Mouse (Mus musculus): ENCODE results near the gene Map7d3. TPM values are rescaled to one million over a fixed set of nuclear protein-coding genes. Genes with fewer than 3 reads are reported as not detected.
A peak's percentile ranks its signal among the peaks of the same experiment; 100 is the strongest.

Map7d3 gene
- polyA plus RNA-seq, 1 experiment = not detected

DNA sequence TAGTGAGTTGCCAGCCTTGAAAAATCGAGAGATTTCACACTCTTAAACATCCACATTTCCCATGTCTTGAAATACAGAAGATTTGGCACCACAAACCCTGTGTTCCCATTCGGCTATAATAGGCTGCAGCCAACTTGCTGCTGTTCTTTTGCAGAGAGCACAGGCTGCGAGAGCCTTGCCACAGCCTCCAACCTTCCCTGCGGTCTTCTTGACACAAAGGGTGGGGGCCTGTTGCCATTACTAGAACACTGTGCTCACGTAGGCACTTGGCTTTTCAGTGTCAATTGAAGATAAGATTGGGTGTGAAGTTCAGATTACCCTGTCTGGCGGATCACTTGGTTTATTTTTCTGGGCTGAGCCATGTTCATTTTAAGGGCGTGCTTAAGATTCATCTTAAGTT, 65.8 kb downstream of the Map7d3 start:
- no peak for DNase-seq (ENCODE audit: low read depth in 1 of 2, low spot score in 2 of 2)
- no peak overlapping the region for H3K27ac ChIP-seq (ENCODE audit: insufficient read depth, low read length)
- 81% methylated on average over 7 of the region's 7 CpGs for WGBS

DNA sequence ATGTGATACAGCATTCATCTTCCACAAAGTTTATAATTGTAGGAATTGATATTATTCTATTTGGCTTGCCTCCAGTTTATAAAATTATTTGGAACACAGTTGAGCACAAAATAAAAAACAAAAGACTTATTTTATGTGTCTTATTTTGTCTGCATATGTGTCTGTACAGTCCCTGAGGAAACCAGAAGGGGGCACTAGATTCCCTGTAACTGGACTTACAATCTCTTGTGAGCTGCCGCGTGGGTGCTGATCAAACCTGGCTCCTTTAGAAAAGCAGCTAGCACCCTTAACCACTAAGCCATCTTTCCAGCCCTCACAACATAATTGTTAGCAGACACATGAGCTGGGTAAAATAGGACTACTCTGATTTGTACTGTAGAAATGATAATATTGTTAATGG, 66.5 kb downstream of the Map7d3 start:
- 27% methylated on average over 2 of the region's 2 CpGs for WGBS
- no peaks in the 10 kb centered on the region for H3K4me1 ChIP-seq (ENCODE audit: control insufficient read depth, insufficient read depth, insufficient read length)
- H3K27me3 ChIP-seq (ENCODE audit: control insufficient read depth, insufficient read depth, low read length) = no peaks in the 10 kb centered on the region
- H3K36me3 ChIP-seq (ENCODE audit: control insufficient read depth, insufficient read depth, low read length) = no peaks in the 10 kb centered on the region
- no peak overlapping the region for H3K4me3 ChIP-seq (ENCODE audit: extremely low read depth, insufficient read depth, insufficient read length)
- no peak overlapping the region for H3K27ac ChIP-seq (ENCODE audit: insufficient read depth, low read length)
- no peak; the same call in 1 of the 2 replicates for TF ChIP-seq CTCF (IDR thresholded peaks at IDR 0.05; ENCODE audit: extremely low read depth, insufficient read depth, insufficient read length, insufficient replicate concordance)
- peak in 1 of 2 experiments; percentile 2 for DNase-seq (ENCODE audit: low read depth in 1 of 2, low spot score in 2 of 2)

More for the DNA sequence above, 65.8 kb downstream of the Map7d3 start:
- Histone ChIP-seq H3K4me1 (ENCODE audit: control insufficient read depth, insufficient read depth, insufficient read length) (no peaks in the 10 kb centered on the region), H3K36me3 (ENCODE audit: control insufficient read depth, insufficient read depth, low read length) (no peaks in the 10 kb centered on the region), H3K27me3 (ENCODE audit: control insufficient read depth, insufficient read depth, low read length) (no peaks in the 10 kb centered on the region), H3K4me3 (ENCODE audit: extremely low read depth, insufficient read depth, insufficient read length) (no peak overlapping the region)
- TF ChIP-seq POLR2A (IDR thresholded peaks at IDR 0.05; ENCODE audit: low read depth, low read length) (no peak), CTCF (IDR thresholded peaks at IDR 0.05; ENCODE audit: extremely low read depth, insufficient read depth, insufficient read length, insufficient replicate concordance) (no peak)

DNA sequence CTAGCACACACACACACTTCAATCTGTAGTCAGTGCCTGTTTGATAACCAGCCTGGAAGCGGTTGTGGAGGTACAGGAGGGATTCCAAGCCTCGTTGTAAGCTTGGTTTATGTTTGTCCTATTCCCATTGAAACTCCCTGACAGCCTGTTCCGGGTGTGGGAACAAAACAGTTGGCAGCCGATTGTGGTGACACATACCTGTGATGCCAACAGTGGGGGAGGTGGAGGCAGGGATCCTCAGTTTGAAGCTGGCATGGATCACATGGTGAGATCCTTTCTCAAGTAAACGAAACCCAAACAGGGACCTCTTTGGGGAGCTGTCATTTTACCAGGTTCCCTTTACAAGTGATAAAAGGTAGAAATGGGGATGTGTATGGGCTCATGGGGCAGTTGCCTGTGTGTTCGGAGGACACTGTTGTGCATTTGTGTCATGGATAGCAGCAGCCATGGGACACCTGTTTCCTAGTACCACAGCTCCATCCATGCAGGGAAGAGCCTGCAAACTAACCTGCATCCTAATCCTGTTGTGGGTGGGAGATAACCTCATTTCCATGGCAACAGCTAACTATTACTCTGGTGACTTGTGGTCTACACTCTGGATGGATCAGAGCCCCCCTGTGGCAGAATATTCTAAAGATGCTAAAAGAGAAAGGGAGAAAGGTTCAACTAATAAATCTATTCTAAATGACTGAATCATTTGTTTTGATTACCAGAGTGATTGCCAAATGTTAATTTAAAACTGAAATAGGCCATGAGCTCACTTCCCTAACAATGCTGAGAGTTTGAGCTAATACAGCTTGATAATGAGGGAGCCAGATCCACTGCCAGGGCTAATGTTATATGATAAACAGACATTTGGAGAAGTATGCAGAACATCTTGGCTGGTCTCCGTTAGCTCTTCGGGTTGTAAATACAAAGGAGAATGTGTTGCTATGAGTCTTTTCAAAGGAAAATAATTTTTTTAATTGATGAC, 68.5 kb downstream of the Map7d3 start:
- DNase-seq (ENCODE audit: low read depth in 1 of 2, low spot score in 2 of 2) = no peak
- no peaks in the 10 kb centered on the region for H3K4me1 ChIP-seq (ENCODE audit: control insufficient read depth, insufficient read depth, insufficient read length)
- no peaks in the 10 kb centered on the region for H3K36me3 ChIP-seq (ENCODE audit: control insufficient read depth, insufficient read depth, low read length)
- H3K4me3 ChIP-seq (ENCODE audit: extremely low read depth, insufficient read depth, insufficient read length) = no peak overlapping the region
- H3K27me3 ChIP-seq (ENCODE audit: control insufficient read depth, insufficient read depth, low read length) = no peaks in the 10 kb centered on the region
- WGBS = 85% methylated on average over 8 of the region's 8 CpGs
- TF ChIP-seq CTCF (IDR thresholded peaks at IDR 0.05; ENCODE audit: extremely low read depth, insufficient read depth, insufficient read length, insufficient replicate concordance) (no peak), POLR2A (IDR thresholded peaks at IDR 0.05; ENCODE audit: low read depth, low read length) (no peak)
- H3K27ac ChIP-seq (ENCODE audit: insufficient read depth, low read length) = no peak overlapping the region

DNA sequence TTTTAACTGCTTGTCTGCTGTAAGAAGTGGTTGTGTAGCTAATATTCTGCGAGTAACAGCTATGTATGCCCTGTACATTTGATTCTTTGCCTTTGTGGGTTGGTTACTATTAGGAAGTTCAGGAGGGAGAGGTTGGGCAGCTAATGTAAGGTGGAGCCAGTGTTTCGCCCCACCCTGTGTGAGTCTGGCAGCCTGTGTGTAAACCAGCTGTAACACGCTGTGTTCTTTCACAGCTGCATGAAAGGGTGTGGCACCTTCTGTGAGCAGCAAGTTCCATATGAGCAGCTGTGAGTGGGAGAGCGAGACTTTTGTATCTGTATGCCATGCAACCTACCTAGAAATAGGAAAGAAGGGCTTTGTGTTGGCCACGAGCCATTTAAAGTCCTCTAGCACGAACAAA, 70.0 kb downstream of the Map7d3 start:
- TF ChIP-seq CTCF (IDR thresholded peaks at IDR 0.05; ENCODE audit: extremely low read depth, insufficient read depth, insufficient read length, insufficient replicate concordance) = no peak
- TF ChIP-seq POLR2A (IDR thresholded peaks at IDR 0.05; ENCODE audit: low read depth, low read length) = no peak
- Histone ChIP-seq H3K27ac (ENCODE audit: insufficient read depth, low read length) (no peak overlapping the region), H3K36me3 (ENCODE audit: control insufficient read depth, insufficient read depth, low read length) (no peaks in the 10 kb centered on the region), H3K4me3 (ENCODE audit: extremely low read depth, insufficient read depth, insufficient read length) (no peak overlapping the region), H3K4me1 (ENCODE audit: control insufficient read depth, insufficient read depth, insufficient read length) (no peaks in the 10 kb centered on the region), H3K27me3 (ENCODE audit: control insufficient read depth, insufficient read depth, low read length) (no peaks in the 10 kb centered on the region)
- no peak for DNase-seq (ENCODE audit: low read depth in 1 of 2, low spot score in 2 of 2)
- WGBS = 70% methylated on average over 6 of the region's 6 CpGs

DNA sequence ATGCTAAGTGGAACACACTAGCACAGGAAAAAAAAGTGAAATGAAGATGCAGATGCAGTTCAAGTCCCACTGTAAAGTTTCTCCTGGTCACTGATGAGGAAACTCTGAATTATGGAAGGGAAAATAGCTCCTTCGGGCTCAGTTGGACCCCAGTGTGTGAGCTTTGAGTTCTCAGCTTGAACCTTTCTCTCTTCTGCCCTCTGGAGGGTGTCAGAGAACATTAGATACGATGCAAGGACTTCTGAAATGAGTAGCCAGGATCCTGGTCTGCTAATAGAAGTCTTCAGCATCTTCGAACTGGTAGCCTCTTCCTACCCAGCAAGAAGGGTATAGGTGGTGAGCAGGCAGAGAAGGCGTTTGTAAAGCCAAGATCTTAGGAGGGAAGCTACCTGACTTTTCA, 70.6 kb downstream of the Map7d3 start:
- Histone ChIP-seq H3K27ac (ENCODE audit: insufficient read depth, low read length) (no peak overlapping the region), H3K4me3 (ENCODE audit: extremely low read depth, insufficient read depth, insufficient read length) (no peak overlapping the region), H3K4me1 (ENCODE audit: control insufficient read depth, insufficient read depth, insufficient read length) (no peaks in the 10 kb centered on the region), H3K27me3 (ENCODE audit: control insufficient read depth, insufficient read depth, low read length) (no peaks in the 10 kb centered on the region), H3K36me3 (ENCODE audit: control insufficient read depth, insufficient read depth, low read length) (no peaks in the 10 kb centered on the region)
- DNase-seq (ENCODE audit: low read depth in 1 of 2, low spot score in 2 of 2) = no peak
- no peak for TF ChIP-seq CTCF (IDR thresholded peaks at IDR 0.05; ENCODE audit: extremely low read depth, insufficient read depth, insufficient read length, insufficient replicate concordance)
- no peak for TF ChIP-seq POLR2A (IDR thresholded peaks at IDR 0.05; ENCODE audit: low read depth, low read length)
- 54% methylated on average over 4 of the region's 4 CpGs for WGBS

Other genes with a start within 250 kb of the Map7d3 start
- 1.9 and 2.0 TPM in 2 replicates for gene Mmgt1, start 224.3 kb downstream of the Map7d3 start, polyA plus RNA-seq (2012; rRNA removed)
- gene Slc9a6, start 212.6 kb downstream of the Map7d3 start, polyA plus RNA-seq (2012; rRNA removed) = 8.5 and 9.4 TPM in 2 replicates
- gene Fhl1, start 90.5 kb downstream of the Map7d3 start, polyA plus RNA-seq (2012; rRNA removed) = 23.4 and 26.1 TPM in 2 replicates
- not detected in 2 replicates for gene Adgrg4, start 47.8 kb upstream of the Map7d3 start, polyA plus RNA-seq (2012; rRNA removed)
- not detected in 2 replicates for gene Brs3, start 220.7 kb upstream of the Map7d3 start, polyA plus RNA-seq (2012; rRNA removed)
- gene Htatsf1, start 231.3 kb upstream of the Map7d3 start, polyA plus RNA-seq (2012; rRNA removed) = 7.5 and 11.2 TPM in 2 replicates

Data from spleen, adult 2 months (tissue).